Mouse (Mus musculus): Measurements from ENCODE around the gene Myl6b. TPM values are rescaled to one million over a fixed set of nuclear protein-coding genes. Genes with fewer than 3 reads are reported as not detected.

The Myl6b gene
- polyA plus RNA-seq, 1 experiment = 23.2 TPM

GRCm38 (mm10) chr10:128516029-128516428 lies 17.5 kb upstream of the Myl6b start:
- Histone ChIP-seq H3K4me3 (ENCODE audit: control insufficient read depth, low read depth, low read length) (no peak overlapping the region; the same call in 1 of the 2 replicates), H3K27ac (ENCODE audit: control insufficient read depth, insufficient read depth, low read depth, low read length) (no peak overlapping the region), H3K36me3 (ENCODE audit: control insufficient read depth, insufficient read depth, low read length) (no peaks in the 10 kb centered on the region), H3K27me3 (ENCODE audit: control insufficient read depth, insufficient read depth, low read length) (no peaks in the 10 kb centered on the region; the same call in 1 of the 2 replicates), H3K4me1 (ENCODE audit: control insufficient read depth, insufficient read depth, low read length) (peaks cover 11% of the 10 kb centered on the region)
- no peak for TF ChIP-seq POLR2A (IDR thresholded peaks at IDR 0.05; ENCODE audit: control insufficient read depth, low read depth, low read length)
- TF ChIP-seq CTCF (IDR thresholded peaks at IDR 0.05; ENCODE audit: control insufficient read depth, insufficient read depth, insufficient replicate concordance, low read depth, low read length) = no peak

GRCm38 (mm10) chr10:128515044-128515443 lies 16.6 kb upstream of the Myl6b start:
- TF ChIP-seq CTCF (IDR thresholded peaks at IDR 0.05; ENCODE audit: control insufficient read depth, insufficient read depth, insufficient replicate concordance, low read depth, low read length) = no peak
- TF ChIP-seq POLR2A (IDR thresholded peaks at IDR 0.05; ENCODE audit: control insufficient read depth, low read depth, low read length) = no peak
- Histone ChIP-seq H3K36me3 (ENCODE audit: control insufficient read depth, insufficient read depth, low read length) (no peaks in the 10 kb centered on the region), H3K27ac (ENCODE audit: control insufficient read depth, insufficient read depth, low read depth, low read length) (no peak overlapping the region), H3K27me3 (ENCODE audit: control insufficient read depth, insufficient read depth, low read length) (no peaks in the 10 kb centered on the region; the same call in 1 of the 2 replicates), H3K4me3 (ENCODE audit: control insufficient read depth, low read depth, low read length) (no peak overlapping the region), H3K4me1 (ENCODE audit: control insufficient read depth, insufficient read depth, low read length) (peaks cover 11% of the 10 kb centered on the region)

- no peak overlapping the region for H3K4me3 ChIP-seq (ENCODE audit: control insufficient read depth, low read depth, low read length)
- TF ChIP-seq POLR2A (IDR thresholded peaks at IDR 0.05; ENCODE audit: control insufficient read depth, low read depth, low read length) (no peak), CTCF (IDR thresholded peaks at IDR 0.05; ENCODE audit: control insufficient read depth, insufficient read depth, insufficient replicate concordance, low read depth, low read length) (no peak)
- H3K27me3 ChIP-seq (ENCODE audit: control insufficient read depth, insufficient read depth, low read length) = no peaks in the 10 kb centered on the region; the same call in 1 of the 2 replicates
- H3K4me1 ChIP-seq (ENCODE audit: control insufficient read depth, insufficient read depth, low read length) = peaks cover 9% of the 10 kb centered on the region
- no peaks in the 10 kb centered on the region for H3K36me3 ChIP-seq (ENCODE audit: control insufficient read depth, insufficient read depth, low read length)
- H3K27ac ChIP-seq (ENCODE audit: control insufficient read depth, insufficient read depth, low read depth, low read length) = no peak overlapping the region
These were observed 13.3 kb upstream of the Myl6b start for GRCm38 (mm10) chr10:128511761-128512160.

- no peak for TF ChIP-seq CTCF (IDR thresholded peaks at IDR 0.05; ENCODE audit: control insufficient read depth, insufficient read depth, insufficient replicate concordance, low read depth, low read length)
- TF ChIP-seq POLR2A (IDR thresholded peaks at IDR 0.05; ENCODE audit: control insufficient read depth, low read depth, low read length) = no peak
- Histone ChIP-seq H3K36me3 (ENCODE audit: control insufficient read depth, insufficient read depth, low read length) (no peaks in the 10 kb centered on the region), H3K27me3 (ENCODE audit: control insufficient read depth, insufficient read depth, low read length) (no peaks in the 10 kb centered on the region; the same call in 1 of the 2 replicates), H3K4me1 (ENCODE audit: control insufficient read depth, insufficient read depth, low read length) (peaks cover 7% of the 10 kb centered on the region), H3K4me3 (ENCODE audit: control insufficient read depth, low read depth, low read length) (no peak overlapping the region), H3K27ac (ENCODE audit: control insufficient read depth, insufficient read depth, low read depth, low read length) (no peak overlapping the region)
These were observed 12.7 kb upstream of the Myl6b start for GRCm38 (mm10) chr10:128511189-128511588.

GRCm38 (mm10) chr10:128510301-128510700 lies 11.8 kb upstream of the Myl6b start:
- Histone ChIP-seq H3K27ac (ENCODE audit: control insufficient read depth, insufficient read depth, low read depth, low read length) (no peak overlapping the region), H3K36me3 (ENCODE audit: control insufficient read depth, insufficient read depth, low read length) (no peaks in the 10 kb centered on the region), H3K4me1 (ENCODE audit: control insufficient read depth, insufficient read depth, low read length) (no peaks in the 10 kb centered on the region), H3K27me3 (ENCODE audit: control insufficient read depth, insufficient read depth, low read length) (no peaks in the 10 kb centered on the region), H3K4me3 (ENCODE audit: control insufficient read depth, low read depth, low read length) (no peak overlapping the region)
- TF ChIP-seq POLR2A (IDR thresholded peaks at IDR 0.05; ENCODE audit: control insufficient read depth, low read depth, low read length) = no peak
- TF ChIP-seq CTCF (IDR thresholded peaks at IDR 0.05; ENCODE audit: control insufficient read depth, insufficient read depth, insufficient replicate concordance, low read depth, low read length) = no peak

GRCm38 (mm10) chr10:128509831-128510230 lies 11.3 kb upstream of the Myl6b start:
- TF ChIP-seq CTCF (IDR thresholded peaks at IDR 0.05; ENCODE audit: control insufficient read depth, insufficient read depth, insufficient replicate concordance, low read depth, low read length) (no peak), POLR2A (IDR thresholded peaks at IDR 0.05; ENCODE audit: control insufficient read depth, low read depth, low read length) (no peak)
- H3K27ac ChIP-seq (ENCODE audit: control insufficient read depth, insufficient read depth, low read depth, low read length) = no peak overlapping the region
- H3K36me3 ChIP-seq (ENCODE audit: control insufficient read depth, insufficient read depth, low read length) = no peaks in the 10 kb centered on the region
- H3K4me3 ChIP-seq (ENCODE audit: control insufficient read depth, low read depth, low read length) = no peak overlapping the region
- no peaks in the 10 kb centered on the region; the same call in 1 of the 2 replicates for H3K4me1 ChIP-seq (ENCODE audit: control insufficient read depth, insufficient read depth, low read length)
- H3K27me3 ChIP-seq (ENCODE audit: control insufficient read depth, insufficient read depth, low read length) = no peaks in the 10 kb centered on the region

GRCm38 (mm10) chr10:128509203-128509602 lies 10.7 kb upstream of the Myl6b start:
- Histone ChIP-seq H3K27me3 (ENCODE audit: control insufficient read depth, insufficient read depth, low read length) (no peaks in the 10 kb centered on the region), H3K27ac (ENCODE audit: control insufficient read depth, insufficient read depth, low read depth, low read length) (no peak overlapping the region), H3K4me3 (ENCODE audit: control insufficient read depth, low read depth, low read length) (no peak overlapping the region), H3K36me3 (ENCODE audit: control insufficient read depth, insufficient read depth, low read length) (no peaks in the 10 kb centered on the region), H3K4me1 (ENCODE audit: control insufficient read depth, insufficient read depth, low read length) (peaks cover 2% of the 10 kb centered on the region)
- TF ChIP-seq CTCF (IDR thresholded peaks at IDR 0.05; ENCODE audit: control insufficient read depth, insufficient read depth, insufficient replicate concordance, low read depth, low read length) (no peak), POLR2A (IDR thresholded peaks at IDR 0.05; ENCODE audit: control insufficient read depth, low read depth, low read length) (no peak)

GRCm38 (mm10) chr10:128508260-128508659 lies 9.8 kb upstream of the Myl6b start:
- Histone ChIP-seq H3K36me3 (ENCODE audit: control insufficient read depth, insufficient read depth, low read length) (no peaks in the 10 kb centered on the region), H3K27me3 (ENCODE audit: control insufficient read depth, insufficient read depth, low read length) (no peaks in the 10 kb centered on the region), H3K4me1 (ENCODE audit: control insufficient read depth, insufficient read depth, low read length) (peaks cover 2% of the 10 kb centered on the region), H3K4me3 (ENCODE audit: control insufficient read depth, low read depth, low read length) (no peak overlapping the region), H3K27ac (ENCODE audit: control insufficient read depth, insufficient read depth, low read depth, low read length) (no peak overlapping the region)
- TF ChIP-seq CTCF (IDR thresholded peaks at IDR 0.05; ENCODE audit: control insufficient read depth, insufficient read depth, insufficient replicate concordance, low read depth, low read length) = no peak
- no peak for TF ChIP-seq POLR2A (IDR thresholded peaks at IDR 0.05; ENCODE audit: control insufficient read depth, low read depth, low read length)
